Mouse (Mus musculus) thymus, adult 2 months (tissue): ENCODE data around the gene Usp2.

Experiments used
- CTCF ChIP-seq: fragments of 200-500 bp; IDR thresholded peaks from 2 replicates; pipeline ENCODE4 v1.5.1; 2012; ENCODE audit warnings: mild to moderate bottlenecking, control low read depth, low read length, moderate library complexity, borderline replicate concordance; ENCODE audit not compliant: control insufficient read depth, poor library complexity, insufficient read depth; ENCODE audit errors: extremely low read depth
- POLR2A ChIP-seq: fragments of 200-500 bp; IDR thresholded peaks from 2 replicates; pipeline ENCODE4 v1.6.1; 2012; ENCODE audit warnings: mild to moderate bottlenecking, low read length, control low read depth, moderate library complexity; ENCODE audit not compliant: control insufficient read depth, poor library complexity, insufficient read depth; ENCODE audit errors: extremely low read depth

DNA sequence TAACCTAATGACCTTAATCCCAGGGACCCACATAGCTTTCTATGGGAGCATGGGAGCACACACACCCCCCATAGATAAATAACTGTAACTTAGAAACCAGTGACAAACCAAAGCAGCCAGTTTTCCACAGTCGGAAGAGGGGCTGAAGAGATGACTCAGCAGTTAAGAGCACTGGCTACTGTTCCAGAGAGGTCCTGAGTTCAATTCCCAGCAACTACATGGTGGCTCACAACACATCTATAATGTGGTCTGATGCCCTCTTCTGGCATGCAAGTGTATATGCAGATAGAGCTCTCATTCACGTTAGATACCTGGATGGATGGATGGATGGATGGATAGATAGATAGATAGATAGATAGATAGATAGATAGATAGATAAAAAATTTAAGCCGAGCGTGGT is 49.4 kb downstream of the Usp2 start:
- TF ChIP-seq CTCF (no peak), POLR2A (no peak)
